Mouse (Mus musculus): Measurements from ENCODE around the gene Opn5.
A peak's percentile ranks its signal among the peaks of the same experiment; 100 is the strongest.

Gene Opn5

DNA sequence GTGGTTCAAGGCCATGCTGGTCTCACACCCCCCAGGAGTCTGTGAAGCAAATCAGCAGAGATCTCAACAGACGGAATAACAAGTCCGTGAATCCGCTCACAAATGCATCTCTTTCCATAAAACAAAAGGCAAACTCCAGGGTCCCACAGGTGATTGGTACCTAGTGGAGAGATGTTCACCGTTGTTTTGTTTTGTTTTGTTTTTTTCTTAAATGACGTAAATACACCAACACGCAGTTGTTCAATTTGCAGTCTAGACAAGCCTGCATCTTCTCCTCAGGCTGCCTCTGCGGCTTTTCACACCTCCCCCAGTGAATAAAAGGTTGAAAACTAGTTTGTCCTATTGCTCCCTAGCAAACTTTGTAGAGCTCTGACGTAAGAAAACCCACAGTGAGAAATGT is at the start of gene Opn5:
Gene Opn5, minus strand, starts transcription at position 101 of the 400 bp plus-strand sequence.
- no peak for DNase-seq (ENCODE audit: extremely low spot score)

DNA sequence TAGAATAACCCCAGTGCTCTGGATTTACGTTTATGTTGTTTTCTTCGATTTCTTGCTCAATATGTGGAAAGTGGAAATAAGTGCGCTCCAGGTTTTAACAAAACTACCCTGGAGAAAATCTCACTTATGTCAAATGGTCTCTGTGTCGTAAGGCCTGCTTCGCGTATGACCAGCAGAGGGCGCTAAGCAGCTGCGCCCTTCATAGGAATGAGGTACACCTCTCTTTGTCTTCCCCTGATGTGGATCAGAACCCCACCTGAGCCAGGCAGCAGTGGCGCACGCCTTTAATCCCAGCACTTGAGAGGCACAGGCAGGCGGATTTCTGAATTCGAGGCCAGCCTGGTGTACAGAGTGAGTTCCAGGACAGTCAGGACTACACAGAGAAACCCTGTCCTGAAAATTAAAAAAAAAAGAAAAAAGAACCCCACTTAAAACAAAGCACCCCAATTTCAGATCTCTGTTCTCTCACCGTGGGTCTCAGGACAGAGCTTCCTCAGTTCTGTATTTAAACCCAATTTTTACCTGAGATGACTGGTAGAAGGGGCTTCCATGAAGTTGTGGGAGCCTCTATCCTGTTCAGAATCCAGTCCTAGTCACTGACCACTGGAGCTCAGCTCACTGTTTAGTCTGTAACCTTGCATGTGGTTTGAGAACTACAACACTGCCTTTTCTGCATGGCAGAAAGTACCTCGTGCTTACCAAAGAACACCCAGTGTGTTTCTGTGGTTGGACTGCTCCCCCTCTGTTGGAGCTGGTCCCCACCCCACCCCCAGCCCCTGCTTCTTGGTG is 47.6 kb upstream of the Opn5 start:
- DNase-seq (ENCODE audit: extremely low spot score) = peak; percentile 64

DNA sequence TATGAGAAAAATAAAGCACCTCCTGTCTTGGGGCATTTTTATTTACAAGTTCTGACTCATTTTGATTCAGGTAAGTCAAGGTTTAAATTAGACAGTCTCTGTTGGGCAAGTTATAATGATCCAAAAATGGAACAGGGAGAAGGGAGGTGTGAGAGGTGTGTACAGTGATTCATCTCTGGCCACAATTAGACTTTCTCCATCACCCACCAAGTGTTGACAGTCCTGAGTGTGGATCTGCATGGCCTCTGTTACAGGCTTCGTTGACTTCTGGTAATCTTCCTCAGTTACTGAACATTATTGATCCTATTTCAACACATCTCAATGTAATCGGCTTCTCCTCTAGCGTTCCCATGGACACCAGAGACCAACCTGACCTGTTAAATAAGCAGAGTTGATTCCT is 32.2 kb upstream of the Opn5 start:
- no peak for DNase-seq (ENCODE audit: extremely low spot score)

DNA sequence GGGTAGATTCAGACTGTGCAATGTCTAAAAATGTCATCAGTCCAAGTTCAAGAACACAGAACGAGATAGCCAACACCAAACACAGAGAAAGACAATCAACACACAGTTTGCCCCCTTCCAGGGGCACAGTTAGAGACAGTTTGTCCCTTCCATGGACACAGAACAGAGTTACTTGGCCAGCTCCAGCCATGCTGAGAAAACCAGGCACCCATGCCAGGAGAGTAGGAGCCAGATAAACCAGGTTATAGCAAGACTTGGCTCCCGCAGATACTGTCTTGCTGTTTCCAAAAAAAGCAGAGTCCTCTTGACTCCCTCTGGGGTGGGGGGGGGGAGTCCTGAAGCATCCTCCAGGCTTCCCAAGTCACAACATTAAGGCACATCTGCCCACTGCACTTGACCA is 19.0 kb upstream of the Opn5 start:
- no peak for DNase-seq (ENCODE audit: extremely low spot score)

DNA sequence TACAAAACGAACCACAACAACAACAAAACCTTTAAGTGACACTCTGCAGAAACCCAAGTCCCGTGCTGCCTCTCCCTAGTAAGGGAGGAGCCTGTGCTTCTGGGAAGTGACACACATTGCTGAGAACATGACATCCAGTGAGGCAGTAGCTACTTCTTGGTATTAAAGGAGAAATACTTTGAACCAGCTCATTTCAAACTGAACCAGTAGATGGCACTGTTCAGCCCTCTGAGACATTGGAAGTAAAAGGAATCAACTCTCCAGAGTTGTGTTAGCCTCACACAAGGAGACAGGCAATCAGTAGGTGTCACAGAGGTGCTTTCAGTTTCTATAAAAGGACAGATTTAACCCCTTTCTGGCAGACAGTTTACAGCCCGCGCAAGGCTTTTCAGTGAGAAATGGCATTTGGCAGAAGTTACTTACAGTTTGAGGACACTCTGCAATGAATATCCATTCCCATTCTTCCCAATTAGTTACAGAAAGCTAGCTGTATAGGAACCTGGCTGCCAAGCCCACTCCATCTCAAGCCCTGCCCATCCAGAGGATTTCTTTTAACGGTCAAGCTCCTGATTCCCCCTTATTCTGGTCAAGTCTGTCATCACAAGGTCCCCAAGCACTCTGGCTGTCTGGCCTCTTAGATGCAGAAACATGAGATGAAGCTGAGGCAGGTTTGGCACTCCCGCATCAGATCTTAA is 2.0 kb upstream of the Opn5 start:
- peak; percentile 59 for DNase-seq (ENCODE audit: extremely low spot score)

DNA sequence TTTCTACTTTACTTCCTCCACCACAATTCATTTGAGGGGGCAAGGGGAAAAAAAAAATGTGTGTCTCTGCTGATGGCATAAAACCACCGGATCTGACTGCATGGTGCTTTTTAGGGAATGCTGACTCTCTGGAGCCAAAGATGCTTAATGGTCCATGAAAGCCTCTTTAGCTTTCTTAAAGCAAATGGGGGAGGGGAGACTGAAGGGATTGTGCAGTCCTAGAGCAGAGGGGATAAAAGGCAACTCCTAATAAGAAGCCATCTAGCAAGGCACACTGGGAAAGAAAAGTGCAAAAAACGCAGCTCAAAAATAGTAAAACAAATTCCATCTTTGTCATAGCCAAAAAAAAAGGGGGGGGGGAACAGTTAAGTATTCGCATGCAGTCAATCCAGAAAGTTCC is 2.9 kb downstream of the Opn5 start:
- DNase-seq (ENCODE audit: extremely low spot score) = peak; percentile 37

DNA sequence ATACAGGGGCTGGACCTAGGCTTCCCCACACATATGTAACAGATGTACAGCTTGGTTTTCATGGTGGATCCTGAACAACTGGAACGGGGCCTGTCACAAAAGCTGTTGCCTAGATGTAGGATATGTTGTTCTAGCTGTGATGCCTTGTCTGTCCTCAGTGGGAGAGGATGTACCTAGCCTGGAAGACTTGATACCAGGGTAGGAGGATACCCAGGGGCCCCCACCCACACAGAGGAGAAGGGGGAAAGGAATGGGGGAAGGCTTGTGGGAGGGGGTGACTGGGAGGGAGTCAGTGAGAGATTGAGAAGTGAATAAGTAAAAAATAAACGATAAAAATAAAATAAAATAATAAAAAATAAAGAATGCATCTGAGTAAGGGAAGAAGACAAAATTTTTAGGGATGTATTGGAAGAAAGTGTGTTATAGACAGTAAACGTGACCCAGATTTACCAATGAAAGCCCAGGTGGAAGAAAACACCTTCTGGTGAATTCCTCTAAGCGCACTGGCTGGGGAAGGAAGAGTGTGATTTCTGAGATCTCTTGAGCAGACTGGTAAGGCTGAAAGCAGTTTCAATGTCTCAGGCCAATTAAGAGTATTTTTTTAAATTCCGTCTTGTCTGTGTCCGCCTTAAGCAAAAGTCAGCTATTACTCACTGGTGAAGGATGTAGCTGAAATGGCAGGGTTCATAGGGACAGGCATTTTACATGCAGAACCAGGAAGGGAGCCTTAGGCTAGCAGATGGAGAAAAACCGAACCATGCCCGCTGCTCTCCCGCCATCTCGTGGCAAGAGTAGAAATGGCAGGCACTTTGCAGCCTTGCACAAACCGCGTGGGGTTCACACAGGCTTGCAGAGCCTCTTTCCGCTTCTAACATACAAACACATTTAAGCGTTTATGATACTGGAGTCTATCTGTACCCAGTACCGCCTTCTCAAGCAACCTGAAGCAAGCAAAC is 8.1 kb downstream of the Opn5 start:
- peak; percentile 77 for DNase-seq (ENCODE audit: extremely low spot score)

DNA sequence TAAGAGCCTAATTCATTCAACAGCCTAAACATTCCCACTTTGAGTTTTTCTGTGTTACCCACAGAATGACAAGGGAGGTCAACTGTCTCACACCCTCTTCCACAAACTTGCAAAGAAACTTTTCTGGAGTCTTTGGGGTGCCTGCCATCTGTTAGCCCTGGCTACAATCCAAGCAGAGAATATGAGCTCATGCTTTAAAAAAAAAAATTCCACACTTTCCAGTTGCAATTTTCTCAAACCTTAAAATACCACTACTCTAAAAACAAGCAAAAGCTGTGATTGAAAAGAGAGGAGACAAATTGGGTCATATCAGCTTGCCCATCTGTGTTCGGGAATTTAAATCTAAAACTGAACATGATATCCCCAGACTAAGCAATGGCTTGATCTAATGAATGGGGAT is 24.7 kb downstream of the Opn5 start:
- DNase-seq (ENCODE audit: extremely low spot score) = no peak

DNA sequence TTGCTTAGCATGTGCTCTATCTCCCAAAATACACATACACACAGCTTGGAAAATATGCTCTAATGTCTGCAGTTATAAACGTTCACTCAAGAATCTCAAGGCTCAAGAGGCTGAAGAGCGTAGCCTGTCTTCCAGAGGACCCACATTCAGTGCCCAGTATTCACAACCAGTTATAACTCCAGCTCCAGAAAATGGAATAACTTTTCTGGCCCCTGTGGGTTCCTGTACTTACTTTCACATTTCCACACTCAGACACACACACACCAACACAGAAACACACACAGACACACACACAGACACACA is 28.2 kb downstream of the Opn5 start:
- DNase-seq (ENCODE audit: extremely low spot score) = no peak

DNA sequence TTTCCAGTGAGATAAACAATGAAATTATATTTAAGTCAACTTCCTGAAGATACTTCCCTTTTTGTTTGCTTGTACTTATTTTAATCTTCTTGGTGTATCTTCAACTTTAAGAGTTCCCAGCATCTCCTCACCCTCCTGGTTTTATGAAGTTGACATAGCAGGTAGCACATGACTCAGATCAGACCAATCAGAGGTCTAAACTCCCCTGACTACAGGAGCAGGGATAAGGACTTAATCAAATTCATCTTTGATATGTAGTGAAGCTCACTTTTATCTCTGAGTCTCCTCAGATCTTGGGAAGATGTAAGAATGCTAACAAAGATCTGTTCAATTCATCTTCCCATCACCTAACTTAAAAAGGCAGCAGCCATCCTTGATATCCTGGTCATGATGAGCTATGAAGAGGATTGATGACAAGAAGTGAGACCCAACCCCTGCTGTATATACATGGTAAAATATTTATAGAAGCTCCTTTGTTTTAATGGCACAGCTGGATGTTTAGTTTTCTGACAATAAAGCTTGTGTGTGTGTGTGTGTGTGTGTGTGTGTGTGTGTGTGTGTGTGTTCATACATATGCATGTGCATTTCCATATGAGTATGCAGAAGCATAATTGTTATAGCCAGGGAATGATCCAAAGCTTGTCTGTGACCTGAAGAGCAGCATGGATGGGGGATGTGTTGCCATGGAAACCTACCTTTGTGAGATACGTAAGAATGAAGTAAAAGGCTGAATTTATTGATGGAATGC is 28.7 kb downstream of the Opn5 start:
- no peak for DNase-seq (ENCODE audit: extremely low spot score)

DNA sequence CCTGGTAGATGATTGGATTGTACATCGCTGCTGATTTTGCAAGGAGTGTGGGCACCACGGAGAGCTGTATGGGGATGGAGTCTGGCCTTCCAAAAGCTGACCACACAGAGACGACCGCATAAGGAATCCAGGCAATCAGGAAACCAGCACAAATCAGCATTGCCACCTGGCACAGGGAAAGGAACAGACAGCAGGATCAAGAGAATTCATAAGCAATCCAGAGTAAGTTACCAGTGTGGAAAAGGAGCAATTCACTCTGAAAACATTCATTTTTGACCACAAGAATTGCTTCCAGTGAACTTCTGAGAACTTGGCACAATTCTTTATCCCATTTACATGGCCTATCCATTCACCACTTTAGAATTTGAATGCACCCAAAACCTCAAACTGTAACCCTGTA is 30.6 kb downstream of the Opn5 start:
- DNase-seq (ENCODE audit: extremely low spot score) = no peak

DNA sequence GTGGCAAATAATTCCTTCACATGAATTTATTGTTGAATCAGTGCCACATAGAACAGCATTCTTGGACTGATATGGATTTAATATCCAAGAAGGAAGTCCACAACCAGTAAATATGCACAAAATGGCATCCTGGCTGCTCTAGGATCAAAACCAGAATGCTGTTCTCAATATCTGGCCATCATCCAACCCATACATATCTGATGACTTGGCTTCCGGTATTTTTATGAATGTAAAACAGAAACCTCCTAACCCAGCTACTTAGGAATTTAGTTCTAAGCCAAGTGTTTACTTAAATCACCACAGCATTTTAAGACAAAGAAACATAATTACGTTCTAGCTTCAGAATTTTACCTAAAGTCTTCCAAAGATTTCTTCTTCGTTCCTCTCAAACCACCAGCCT is 31.0 kb downstream of the Opn5 start:
- no peak for DNase-seq (ENCODE audit: extremely low spot score)

DNA sequence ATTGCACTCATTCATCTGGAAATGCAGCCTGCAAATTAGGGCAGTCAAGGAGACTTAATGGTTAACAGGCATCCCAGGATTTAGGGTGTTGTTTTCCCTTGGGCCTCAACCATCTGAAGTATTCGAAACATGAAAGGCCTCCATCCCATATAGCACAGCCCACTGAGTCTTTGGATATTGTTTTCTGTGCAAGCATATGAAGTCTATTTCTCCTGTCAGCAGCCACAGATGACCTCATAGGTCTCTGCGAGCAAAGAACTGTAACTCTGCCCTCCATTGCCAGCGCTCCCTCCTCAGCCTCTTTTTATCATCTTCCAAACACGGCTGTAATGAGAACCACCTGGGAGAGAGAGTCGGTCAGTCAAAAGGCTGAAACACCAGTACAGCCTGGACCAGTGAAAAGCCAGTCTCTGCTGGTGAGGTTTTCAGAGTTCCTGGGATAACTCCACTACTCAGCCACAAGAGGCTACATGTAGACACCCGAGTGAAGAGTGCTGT is 34.5 kb downstream of the Opn5 start:
- peak; percentile 50 for DNase-seq (ENCODE audit: extremely low spot score)

DNA sequence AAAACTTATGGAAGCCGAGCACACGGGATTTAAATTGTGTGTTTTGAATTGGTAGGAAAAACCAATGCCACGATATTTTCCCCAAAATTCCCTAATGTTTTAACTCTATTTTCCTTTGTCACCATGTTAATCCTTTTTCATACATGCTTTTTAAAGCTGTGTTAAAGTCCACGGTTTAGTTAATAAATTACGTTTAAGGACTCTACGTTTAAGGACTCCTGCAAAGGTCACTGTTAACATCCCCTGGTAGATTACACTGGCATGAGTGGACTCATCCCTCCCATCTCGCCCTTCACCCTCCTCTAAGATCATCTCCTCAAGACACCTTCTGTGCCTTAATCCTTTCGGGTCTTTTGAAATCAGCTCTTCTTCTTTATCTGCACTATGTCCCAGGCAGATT is 37.4 kb downstream of the Opn5 start:
- no peak for DNase-seq (ENCODE audit: extremely low spot score)

DNA sequence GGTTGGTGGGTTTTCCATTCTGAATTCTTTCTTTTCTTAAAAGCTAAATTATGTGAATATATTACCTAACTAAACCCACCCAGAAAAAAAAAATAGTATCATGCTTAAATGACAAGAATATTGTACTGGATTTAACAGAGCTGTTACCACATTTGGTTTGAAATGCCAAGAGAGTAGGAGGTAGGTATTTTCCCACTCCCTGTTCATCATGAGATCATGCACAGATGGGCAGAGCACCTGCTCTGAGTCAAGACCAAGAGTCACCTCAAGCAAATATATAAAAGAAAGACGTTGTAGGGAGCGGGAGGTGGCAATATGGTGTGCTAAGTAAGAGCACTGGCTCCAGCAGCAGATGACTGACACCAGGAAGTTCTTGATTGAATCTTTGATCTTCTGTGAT is 61.6 kb downstream of the Opn5 start:
- no peak for DNase-seq (ENCODE audit: extremely low spot score)

DNA sequence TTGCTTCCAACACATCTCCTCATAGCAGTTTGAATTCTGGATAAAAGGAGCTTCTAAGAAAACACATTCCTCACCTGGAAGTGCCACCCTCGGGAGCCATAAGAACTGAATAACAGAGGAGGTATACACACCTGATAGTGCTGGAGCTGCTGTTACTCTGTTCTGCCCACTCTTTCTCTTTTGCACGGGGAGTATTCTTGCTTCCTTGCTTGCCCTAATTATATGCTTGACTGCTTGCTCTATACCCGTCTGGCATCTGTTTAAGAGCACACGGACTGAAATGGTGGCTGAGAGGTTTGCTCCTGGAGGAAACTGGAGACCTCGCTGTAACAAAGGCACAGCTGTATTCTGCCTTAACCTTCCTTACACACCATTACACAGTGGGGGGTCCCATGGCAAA is 81.0 kb downstream of the Opn5 start:
- DNase-seq (ENCODE audit: extremely low spot score) = no peak

DNA sequence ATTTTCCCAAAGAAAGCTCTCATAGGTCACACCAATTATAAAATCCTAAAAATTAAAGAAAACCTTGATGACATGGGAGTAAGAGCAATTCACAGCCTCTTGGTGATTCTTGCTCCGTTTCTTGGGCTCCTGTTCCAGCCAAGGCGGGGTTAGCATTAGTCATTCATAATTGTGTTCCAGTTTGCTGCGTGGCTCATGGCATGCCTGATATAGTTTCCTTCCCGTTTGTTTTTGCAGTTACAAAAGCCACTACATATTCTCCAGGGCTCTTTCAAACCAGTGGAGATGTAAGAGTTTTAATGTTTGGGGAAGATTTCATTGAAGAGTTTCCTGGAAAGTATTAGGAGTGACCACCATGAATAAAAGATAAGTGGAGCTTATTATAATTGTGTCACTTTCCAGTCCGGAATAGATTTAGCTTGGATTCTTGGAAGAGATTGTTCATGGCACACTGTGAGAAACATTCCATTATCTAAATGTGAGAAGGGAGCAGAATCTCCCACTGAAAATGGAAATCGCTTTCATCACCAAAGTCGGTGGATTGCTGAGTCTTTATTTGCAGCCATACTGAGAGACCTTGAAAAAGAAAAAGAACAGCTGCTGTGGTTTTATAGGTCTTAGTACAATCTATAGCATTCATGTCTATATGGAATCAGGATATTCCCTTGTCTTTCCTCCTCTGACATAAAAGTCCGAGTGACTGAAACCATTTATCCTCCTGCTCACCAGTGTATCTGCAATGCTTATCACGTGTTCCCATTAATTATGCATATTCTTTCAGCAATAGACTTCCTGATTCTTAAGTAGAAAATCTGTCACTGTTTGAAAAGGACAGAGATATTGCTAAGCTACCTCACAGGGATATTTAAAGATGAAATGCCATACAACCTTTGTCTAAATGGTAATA is 101.6 kb downstream of the Opn5 start:
- no peak for DNase-seq (ENCODE audit: extremely low spot score)
